Mouse (Mus musculus) embryonic facial prominence, embryonic 11.5 days (tissue): ENCODE results near the gene Spata33. TPM values are rescaled to one million over a fixed set of nuclear protein-coding genes. Genes with fewer than 3 reads are reported as not detected.

Source experiments
- ATAC-seq: fragments of 200-750 bp; cut with Nextera tagmentation; replicated peaks from 2 replicates; pipeline ENCODE4 v1.8.0; 2017; ENCODE audit warnings: low read depth; ENCODE audit not compliant: insufficient number of reproducible peaks, low FRiP score, low TSS enrichment
- DNase-seq: peaks from one replicate; pipeline ENCODE4 v3.0.0-alpha.2; 2015; ENCODE audit warnings: low spot score
- H3K27ac ChIP-seq: fragments of 300-500 bp; sonication (generic); replicated peaks from 2 replicates; pipeline ENCODE4 v1.5.1; 2014; ENCODE audit warnings: mild to moderate bottlenecking, low read depth, low read length, control low read depth
- H3K27me3 ChIP-seq: fragments of 300-500 bp; sonication (generic); 2 replicates; pipeline ENCODE4 v1.6.1; 2014; ENCODE audit warnings: mild to moderate bottlenecking, low read length, moderate library complexity, mixed read lengths; ENCODE audit not compliant: control insufficient read depth, insufficient read depth
- H3K36me3 ChIP-seq: fragments of 300-500 bp; sonication (generic); replicated peaks from 2 replicates; pipeline ENCODE4 v1.6.1; 2014; ENCODE audit warnings: low read depth, mild to moderate bottlenecking, low read length, moderate library complexity, mixed read lengths; ENCODE audit not compliant: control insufficient read depth, insufficient read depth
- H3K4me1 ChIP-seq: fragments of 300-500 bp; sonication (generic); 2 replicates; pipeline ENCODE4 v1.6.1; 2014; ENCODE audit warnings: low read length, mixed read lengths; ENCODE audit not compliant: control insufficient read depth, insufficient read depth
- H3K4me2 ChIP-seq: fragments of 300-500 bp; sonication (generic); 2 replicates; pipeline ENCODE4 v1.6.1; 2014; ENCODE audit warnings: low read depth, mild to moderate bottlenecking, control low read depth, low read length, moderate library complexity
- H3K4me3 ChIP-seq: fragments of 300-500 bp; sonication (generic); 2 replicates; pipeline ENCODE4 v1.5.1; 2014; ENCODE audit warnings: low read depth, low read length, control low read depth
- H3K9ac ChIP-seq: fragments of 300-500 bp; sonication (generic); replicated peaks from 2 replicates; pipeline ENCODE4 v1.6.1; 2014; ENCODE audit warnings: mild to moderate bottlenecking, control low read depth, low read length
- H3K9me3 ChIP-seq: fragments of 300-500 bp; sonication (generic); replicated peaks from 2 replicates; pipeline ENCODE4 v1.6.1; 2016; ENCODE audit warnings: mild to moderate bottlenecking, low read length, inconsistent platforms, mixed read lengths; ENCODE audit not compliant: control insufficient read depth
- WGBS: fragments of 180-500 bp; shearing (Covaris S2); extraction: QIAGEN DNeasy Blood & Tissue Kit; methylation state at CpG from one replicate; pipeline ENCODE4 v1.1.7; 2014; 5-methylcytosine and 5-hydroxymethylcytosine counted together
- polyA plus RNA-seq: library from polyadenylated mRNA; unstranded; fragments of >200 nt; fragmentation: Nextera tagmentation; extraction: Ambion mirVana; gene quantifications from 2 replicates; pipeline ENCODE4 v1.2.1, GENCODE M21; 2014

Gene Spata33
- polyA plus RNA-seq, 1 experiment from 2014 or later, result 4.8 TPM

- Histone ChIP-seq H3K27ac (no peak overlapping the region), H3K9ac (no peak overlapping the region), H3K9me3 (no peaks in the 10 kb centered on the region), H3K4me1 (no peaks in the 10 kb centered on the region), H3K27me3 (no peaks in the 10 kb centered on the region), H3K36me3 (peaks cover 5% of the 10 kb centered on the region), H3K4me3 (no peak overlapping the region), H3K4me2 (no peak overlapping the region)
- no peak for DNase-seq
- WGBS, result 100% methylated on average over 6 of the region's 6 CpGs
- ATAC-seq, result no peak
Observed at GRCm38 (mm10) chr8:123247748-123248147, 35.1 kb downstream of the Spata33 start.

GRCm38 (mm10) chr8:123248596-123248995, 36.0 kb downstream of the Spata33 start:
- Histone ChIP-seq H3K4me2 (no peak overlapping the region), H3K36me3 (peaks cover 5% of the 10 kb centered on the region)

GRCm38 (mm10) chr8:123250940-123251339, 38.3 kb downstream of the Spata33 start:
- Histone ChIP-seq H3K9me3 (no peaks in the 10 kb centered on the region), H3K4me1 (peaks cover 4% of the 10 kb centered on the region; the same call in 1 of the 2 replicates), H3K27me3 (no peaks in the 10 kb centered on the region), H3K9ac (no peak overlapping the region), H3K36me3 (peaks cover under 1% of the 10 kb centered on the region; the same call in 1 of the 2 replicates), H3K4me3 (no peak overlapping the region), H3K4me2 (no peak overlapping the region), H3K27ac (no peak overlapping the region)
- ATAC-seq (no peak), DNase-seq (no peak)
- WGBS, result 92% methylated on average over 5 of the region's 5 CpGs

More at GRCm38 (mm10) chr8:123248596-123248995, 36.0 kb downstream of the Spata33 start:
- 96% methylated on average over 8 of the region's 8 CpGs for WGBS
- Histone ChIP-seq H3K9me3 (no peaks in the 10 kb centered on the region), H3K4me3 (no peak overlapping the region), H3K9ac (no peak overlapping the region), H3K4me1 (no peaks in the 10 kb centered on the region), H3K27ac (no peak overlapping the region), H3K27me3 (no peaks in the 10 kb centered on the region)
- DNase-seq (no peak), ATAC-seq (no peak)

GRCm38 (mm10) chr8:123252925-123253324, 40.3 kb downstream of the Spata33 start:
- H3K36me3 ChIP-seq, result no peaks in the 10 kb centered on the region; the same call in none of the 2 replicates
- H3K4me3 ChIP-seq, result peak overlapping the region; percentile 78
- WGBS, result 46% methylated on average over 4 of the region's 4 CpGs
- peaks cover 4% of the 10 kb centered on the region; the same call in 1 of the 2 replicates for H3K4me1 ChIP-seq
- no peaks in the 10 kb centered on the region for H3K27me3 ChIP-seq
- no peak overlapping the region for H3K27ac ChIP-seq
- no peaks in the 10 kb centered on the region for H3K9me3 ChIP-seq
- no peak overlapping the region; the same call in 1 of the 2 replicates for H3K9ac ChIP-seq
- ATAC-seq (no peak), DNase-seq (no peak)
- H3K4me2 ChIP-seq, result peak overlapping the region; percentile 94

GRCm38 (mm10) chr8:123253451-123254098, 40.9 kb downstream of the Spata33 start:
- no peaks in the 10 kb centered on the region for H3K27me3 ChIP-seq
- DNase-seq (no peak), ATAC-seq (peak; percentile 42)
- peaks cover 4% of the 10 kb centered on the region; the same call in 1 of the 2 replicates for H3K4me1 ChIP-seq
- H3K36me3 ChIP-seq, result no peaks in the 10 kb centered on the region; the same call in none of the 2 replicates
- under 1% methylated on average over 38 of the region's 40 CpGs for WGBS
- H3K9ac ChIP-seq, result peak overlapping the region; percentile 96
- peak overlapping the region; percentile 94 for H3K4me2 ChIP-seq
- H3K9me3 ChIP-seq, result no peaks in the 10 kb centered on the region
- H3K27ac ChIP-seq, result peak overlapping the region; percentile 87
- H3K4me3 ChIP-seq, result peak overlapping the region; percentile 78

GRCm38 (mm10) chr8:123254099-123254885, 41.7 kb downstream of the Spata33 start, which contains the start of the genes Zfp276 and Vps9d1:
Gene Zfp276 (plus strand): TSS chr8:123254195.
Gene Vps9d1 (minus strand): TSS chr8:123254348.
- no peaks in the 10 kb centered on the region for H3K27me3 ChIP-seq
- peak within 1 kb of the TSS; percentile 78 for H3K4me3 ChIP-seq
- peak within 1 kb of the TSS; percentile 94 for H3K4me2 ChIP-seq
- H3K27ac ChIP-seq, result peak within 1 kb of the TSS; percentile 87
- peak within 1 kb of the TSS; percentile 96 for H3K9ac ChIP-seq
- H3K9me3 ChIP-seq, result no peaks in the 10 kb centered on the region
- peaks cover 4% of the 10 kb centered on the region; the same call in 1 of the 2 replicates for H3K4me1 ChIP-seq
- H3K36me3 ChIP-seq, result no peaks in the 10 kb centered on the region; the same call in none of the 2 replicates
- DNase-seq (peak; percentile 87), ATAC-seq (peak; percentile 94)
- WGBS, result under 1% methylated on average over 94 of the region's 99 CpGs

GRCm38 (mm10) chr8:123255170-123255569, 42.5 kb downstream of the Spata33 start:
- Histone ChIP-seq H3K9me3 (no peaks in the 10 kb centered on the region), H3K4me2 (peak overlapping the region; percentile 94), H3K36me3 (no peaks in the 10 kb centered on the region; the same call in none of the 2 replicates), H3K27me3 (no peaks in the 10 kb centered on the region), H3K9ac (peak overlapping the region; percentile 96), H3K4me1 (peaks cover 4% of the 10 kb centered on the region; the same call in 1 of the 2 replicates), H3K27ac (no peak overlapping the region), H3K4me3 (peak overlapping the region; percentile 78)
- no peak for DNase-seq
- 67% methylated on average over 6 of the region's 6 CpGs for WGBS
- ATAC-seq, result no peak
